Mouse (Mus musculus): ENCODE measurements around the gene Tprg. TPM values are rescaled to one million over a fixed set of nuclear protein-coding genes. Genes with fewer than 3 reads are reported as not detected.

Tprg gene
- not detected in 2 replicates for polyA plus RNA-seq (2015; fragmentation: Nextera tagmentation; extraction: Ambion mirVana)

- 63% methylated on average over 5 of the region's 5 CpGs for WGBS (ENCODE audit: insufficient replicate concordance)
- no peak within 1 kb of the TSS for H3K27ac ChIP-seq (ENCODE audit: low read length)
These were observed at the start of gene Tprg for GRCm38 (mm10) chr16:25286517-25286916. Gene Tprg, plus strand, starts transcription at chr16:25286817.

GRCm38 (mm10) chr16:25238274-25239050, 48.2 kb upstream of the Tprg start:
- Histone ChIP-seq H3K9me3 (replicated peaks; ENCODE audit: control insufficient read depth, low read length) (no peaks in the 10 kb centered on the region), H3K27me3 (ENCODE audit: control insufficient read depth, insufficient read depth, low read depth, low read length) (no peaks in the 10 kb centered on the region), H3K4me1 (ENCODE audit: control insufficient read depth, low read depth, low read length) (no peaks in the 10 kb centered on the region), H3K36me3 (ENCODE audit: control insufficient read depth, insufficient read depth) (no peaks in the 10 kb centered on the region), H3K4me3 (ENCODE audit: low read depth, low read length) (no peak overlapping the region), H3K9ac (ENCODE audit: low read depth, low read length) (no peak overlapping the region), H3K4me2 (ENCODE audit: low read depth, low read length) (no peak overlapping the region), H3K27ac (ENCODE audit: low read length) (no peak overlapping the region)
- ATAC-seq (ENCODE audit: low read depth): no peak
- whole genome bisulfite sequencing (ENCODE audit: insufficient replicate concordance): 57% methylated on average over 11 of the region's 11 CpGs

More at GRCm38 (mm10) chr16:25286517-25286916, at the start of gene Tprg:
- Histone ChIP-seq H3K36me3 (ENCODE audit: control insufficient read depth, insufficient read depth) (no peaks in the 10 kb centered on the region), H3K4me2 (ENCODE audit: low read depth, low read length) (no peak within 1 kb of the TSS), H3K4me3 (ENCODE audit: low read depth, low read length) (no peak within 1 kb of the TSS), H3K9ac (ENCODE audit: low read depth, low read length) (no peak within 1 kb of the TSS), H3K4me1 (ENCODE audit: control insufficient read depth, low read depth, low read length) (no peaks in the 10 kb centered on the region), H3K9me3 (replicated peaks; ENCODE audit: control insufficient read depth, low read length) (no peaks in the 10 kb centered on the region), H3K27me3 (ENCODE audit: control insufficient read depth, insufficient read depth, low read depth, low read length) (no peaks in the 10 kb centered on the region)
- ATAC-seq (ENCODE audit: low read depth): no peak

GRCm38 (mm10) chr16:25248889-25249288, 37.7 kb upstream of the Tprg start:
- Histone ChIP-seq H3K4me1 (ENCODE audit: control insufficient read depth, low read depth, low read length) (no peaks in the 10 kb centered on the region), H3K9me3 (replicated peaks; ENCODE audit: control insufficient read depth, low read length) (no peaks in the 10 kb centered on the region), H3K4me2 (ENCODE audit: low read depth, low read length) (no peak overlapping the region), H3K27ac (ENCODE audit: low read length) (no peak overlapping the region), H3K4me3 (ENCODE audit: low read depth, low read length) (no peak overlapping the region), H3K36me3 (ENCODE audit: control insufficient read depth, insufficient read depth) (no peaks in the 10 kb centered on the region), H3K27me3 (ENCODE audit: control insufficient read depth, insufficient read depth, low read depth, low read length) (no peaks in the 10 kb centered on the region), H3K9ac (ENCODE audit: low read depth, low read length) (no peak overlapping the region)
- ATAC-seq (ENCODE audit: low read depth): no peak
- 30% methylated on average over 6 of the region's 6 CpGs for WGBS (ENCODE audit: insufficient replicate concordance)

- 62% methylated on average over 6 of the region's 6 CpGs for WGBS (ENCODE audit: insufficient replicate concordance)
These were observed 36.4 kb upstream of the Tprg start for GRCm38 (mm10) chr16:25250129-25250749.

GRCm38 (mm10) chr16:25251080-25251479, 35.5 kb upstream of the Tprg start:
- ATAC-seq (ENCODE audit: low read depth): no peak
- 39% methylated on average over 9 of the region's 9 CpGs for WGBS (ENCODE audit: insufficient replicate concordance)
- Histone ChIP-seq H3K36me3 (ENCODE audit: control insufficient read depth, insufficient read depth) (no peaks in the 10 kb centered on the region), H3K9me3 (replicated peaks; ENCODE audit: control insufficient read depth, low read length) (no peaks in the 10 kb centered on the region), H3K9ac (ENCODE audit: low read depth, low read length) (no peak overlapping the region), H3K27ac (ENCODE audit: low read length) (no peak overlapping the region), H3K27me3 (ENCODE audit: control insufficient read depth, insufficient read depth, low read depth, low read length) (no peaks in the 10 kb centered on the region), H3K4me1 (ENCODE audit: control insufficient read depth, low read depth, low read length) (no peaks in the 10 kb centered on the region), H3K4me2 (ENCODE audit: low read depth, low read length) (no peak overlapping the region), H3K4me3 (ENCODE audit: low read depth, low read length) (no peak overlapping the region)

More at GRCm38 (mm10) chr16:25250129-25250749, 36.4 kb upstream of the Tprg start:
- H3K9ac ChIP-seq (ENCODE audit: low read depth, low read length): no peak overlapping the region
- no peaks in the 10 kb centered on the region for H3K36me3 ChIP-seq (ENCODE audit: control insufficient read depth, insufficient read depth)
- H3K4me2 ChIP-seq (ENCODE audit: low read depth, low read length): no peak overlapping the region
- no peaks in the 10 kb centered on the region for H3K27me3 ChIP-seq (ENCODE audit: control insufficient read depth, insufficient read depth, low read depth, low read length)
- H3K27ac ChIP-seq (ENCODE audit: low read length): no peak overlapping the region
- no peak overlapping the region for H3K4me3 ChIP-seq (ENCODE audit: low read depth, low read length)
- no peaks in the 10 kb centered on the region for H3K9me3 ChIP-seq (replicated peaks; ENCODE audit: control insufficient read depth, low read length)
- ATAC-seq (ENCODE audit: low read depth): no peak
- no peaks in the 10 kb centered on the region for H3K4me1 ChIP-seq (ENCODE audit: control insufficient read depth, low read depth, low read length)

- no peak overlapping the region for H3K27ac ChIP-seq (ENCODE audit: low read length)
- no peak overlapping the region for H3K4me2 ChIP-seq (ENCODE audit: low read depth, low read length)
- no peaks in the 10 kb centered on the region for H3K36me3 ChIP-seq (ENCODE audit: control insufficient read depth, insufficient read depth)
- WGBS (ENCODE audit: insufficient replicate concordance): 62% methylated on average over 6 of the region's 6 CpGs
- ATAC-seq (ENCODE audit: low read depth): no peak
- no peak overlapping the region for H3K4me3 ChIP-seq (ENCODE audit: low read depth, low read length)
- no peaks in the 10 kb centered on the region for H3K4me1 ChIP-seq (ENCODE audit: control insufficient read depth, low read depth, low read length)
- H3K9me3 ChIP-seq (replicated peaks; ENCODE audit: control insufficient read depth, low read length): no peaks in the 10 kb centered on the region
- no peaks in the 10 kb centered on the region for H3K27me3 ChIP-seq (ENCODE audit: control insufficient read depth, insufficient read depth, low read depth, low read length)
- no peak overlapping the region for H3K9ac ChIP-seq (ENCODE audit: low read depth, low read length)
These were observed 32.0 kb upstream of the Tprg start for GRCm38 (mm10) chr16:25254646-25255045.

- Histone ChIP-seq H3K4me1 (ENCODE audit: control insufficient read depth, low read depth, low read length) (no peaks in the 10 kb centered on the region), H3K36me3 (ENCODE audit: control insufficient read depth, insufficient read depth) (no peaks in the 10 kb centered on the region), H3K27ac (ENCODE audit: low read length) (no peak overlapping the region), H3K9me3 (replicated peaks; ENCODE audit: control insufficient read depth, low read length) (no peaks in the 10 kb centered on the region), H3K4me3 (ENCODE audit: low read depth, low read length) (no peak overlapping the region), H3K4me2 (ENCODE audit: low read depth, low read length) (no peak overlapping the region), H3K9ac (ENCODE audit: low read depth, low read length) (no peak overlapping the region), H3K27me3 (ENCODE audit: control insufficient read depth, insufficient read depth, low read depth, low read length) (no peaks in the 10 kb centered on the region)
- ATAC-seq (ENCODE audit: low read depth): no peak
- 63% methylated on average over 11 of the region's 11 CpGs for WGBS (ENCODE audit: insufficient replicate concordance)
These were observed 31.4 kb upstream of the Tprg start for GRCm38 (mm10) chr16:25255186-25255585.

- no peak for ATAC-seq (ENCODE audit: low read depth)
- H3K27me3 ChIP-seq (ENCODE audit: control insufficient read depth, insufficient read depth, low read depth, low read length): no peaks in the 10 kb centered on the region
- H3K4me2 ChIP-seq (ENCODE audit: low read depth, low read length): no peak overlapping the region
- H3K4me1 ChIP-seq (ENCODE audit: control insufficient read depth, low read depth, low read length): no peaks in the 10 kb centered on the region
- H3K27ac ChIP-seq (ENCODE audit: low read length): no peak overlapping the region
- no peak overlapping the region for H3K9ac ChIP-seq (ENCODE audit: low read depth, low read length)
- no peaks in the 10 kb centered on the region for H3K36me3 ChIP-seq (ENCODE audit: control insufficient read depth, insufficient read depth)
- H3K4me3 ChIP-seq (ENCODE audit: low read depth, low read length): no peak overlapping the region
- no peaks in the 10 kb centered on the region for H3K9me3 ChIP-seq (replicated peaks; ENCODE audit: control insufficient read depth, low read length)
- WGBS (ENCODE audit: insufficient replicate concordance): 72% methylated on average over 8 of the region's 8 CpGs
These were observed 30.9 kb upstream of the Tprg start for GRCm38 (mm10) chr16:25255603-25256260.

GRCm38 (mm10) chr16:25262306-25262705, 24.3 kb upstream of the Tprg start:
- WGBS (ENCODE audit: insufficient replicate concordance): 61% methylated on average over 5 of the region's 5 CpGs
- no peak overlapping the region for H3K9ac ChIP-seq (ENCODE audit: low read depth, low read length)

More at GRCm38 (mm10) chr16:25262306-25262705, 24.3 kb upstream of the Tprg start:
- no peak for ATAC-seq (ENCODE audit: low read depth)
- Histone ChIP-seq H3K4me2 (ENCODE audit: low read depth, low read length) (no peak overlapping the region), H3K4me3 (ENCODE audit: low read depth, low read length) (no peak overlapping the region), H3K27me3 (ENCODE audit: control insufficient read depth, insufficient read depth, low read depth, low read length) (no peaks in the 10 kb centered on the region; the same call in 1 of the 2 replicates), H3K9me3 (replicated peaks; ENCODE audit: control insufficient read depth, low read length) (no peaks in the 10 kb centered on the region), H3K4me1 (ENCODE audit: control insufficient read depth, low read depth, low read length) (no peaks in the 10 kb centered on the region), H3K36me3 (ENCODE audit: control insufficient read depth, insufficient read depth) (no peaks in the 10 kb centered on the region), H3K27ac (ENCODE audit: low read length) (no peak overlapping the region)
